Mouse (Mus musculus): ENCODE measurements around the gene Dst. TPM values are rescaled to one million over a fixed set of nuclear protein-coding genes. Genes with fewer than 3 reads are reported as not detected.
A peak's percentile ranks its signal among the peaks of the same experiment; 100 is the strongest.

Gene Dst
- polyA plus RNA-seq, 1 experiment from 2014 or later = 3.3 TPM

DNA sequence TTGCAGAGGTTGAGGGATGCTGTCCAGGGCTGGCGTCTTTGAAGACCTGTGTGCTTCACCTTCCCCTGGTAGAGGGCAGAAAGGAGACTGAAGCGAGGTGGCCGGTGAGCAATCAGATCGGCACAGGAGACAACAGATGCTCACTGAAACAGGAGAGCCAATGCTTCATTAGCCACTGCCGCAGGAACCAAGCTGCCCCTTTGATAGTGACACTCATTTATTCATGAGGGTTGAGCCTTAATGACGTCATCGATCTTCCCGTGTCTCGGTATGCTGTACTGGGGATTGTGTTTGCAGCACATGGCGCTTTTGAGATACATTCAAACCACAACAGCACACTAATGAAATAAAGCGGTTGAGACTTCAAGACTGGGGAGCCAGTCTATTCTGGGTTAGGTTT lies 250.8 kb downstream of the Dst start:
- Histone ChIP-seq H3K9me3 (replicated peaks) (no peaks in the 10 kb centered on the region), H3K4me1 (replicated peaks) (no peaks in the 10 kb centered on the region), H3K4me2 (no peak overlapping the region), H3K27ac (no peak overlapping the region), H3K9ac (no peak overlapping the region), H3K27me3 (no peaks in the 10 kb centered on the region), H3K4me3 (replicated peaks) (no peak overlapping the region), H3K36me3 (no peaks in the 10 kb centered on the region)
- ATAC-seq (ENCODE audit: low read depth) (no peak), DNase-seq (no peak)
- 77% methylated on average over 11 of the region's 11 CpGs for WGBS (ENCODE audit: insufficient replicate concordance)

DNA sequence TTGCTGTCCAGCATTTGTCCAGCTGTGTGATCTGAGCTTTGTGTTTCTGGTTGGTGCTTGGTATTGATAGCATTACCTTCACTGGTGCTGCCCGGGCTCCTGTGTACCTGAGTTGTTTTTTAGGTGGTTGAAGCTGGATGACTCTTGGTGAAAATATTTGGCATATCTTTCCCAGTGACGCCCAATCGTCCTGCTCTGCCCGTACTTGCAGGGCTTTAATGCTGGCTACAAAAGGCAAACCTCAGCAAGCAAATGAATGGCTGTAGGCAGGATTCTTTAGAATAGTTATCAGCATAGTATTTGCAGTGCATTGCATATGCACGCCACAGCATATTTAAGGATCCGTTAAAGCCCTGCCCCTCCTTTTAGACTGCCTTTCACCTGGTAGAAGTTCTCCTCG lies 251.9 kb downstream of the Dst start:
- Histone ChIP-seq H3K9me3 (replicated peaks) (no peaks in the 10 kb centered on the region), H3K4me1 (replicated peaks) (no peaks in the 10 kb centered on the region), H3K9ac (no peak overlapping the region), H3K4me3 (replicated peaks) (no peak overlapping the region), H3K27me3 (no peaks in the 10 kb centered on the region), H3K4me2 (no peak overlapping the region), H3K36me3 (0 out of 2 replicates have a peak, but pooled peaks cover under 1% of the 10 kb centered on the region), H3K27ac (no peak overlapping the region)
- DNase-seq (no peak), ATAC-seq (ENCODE audit: low read depth) (no peak)
- 71% methylated on average over 7 of the region's 7 CpGs for WGBS (ENCODE audit: insufficient replicate concordance)

DNA sequence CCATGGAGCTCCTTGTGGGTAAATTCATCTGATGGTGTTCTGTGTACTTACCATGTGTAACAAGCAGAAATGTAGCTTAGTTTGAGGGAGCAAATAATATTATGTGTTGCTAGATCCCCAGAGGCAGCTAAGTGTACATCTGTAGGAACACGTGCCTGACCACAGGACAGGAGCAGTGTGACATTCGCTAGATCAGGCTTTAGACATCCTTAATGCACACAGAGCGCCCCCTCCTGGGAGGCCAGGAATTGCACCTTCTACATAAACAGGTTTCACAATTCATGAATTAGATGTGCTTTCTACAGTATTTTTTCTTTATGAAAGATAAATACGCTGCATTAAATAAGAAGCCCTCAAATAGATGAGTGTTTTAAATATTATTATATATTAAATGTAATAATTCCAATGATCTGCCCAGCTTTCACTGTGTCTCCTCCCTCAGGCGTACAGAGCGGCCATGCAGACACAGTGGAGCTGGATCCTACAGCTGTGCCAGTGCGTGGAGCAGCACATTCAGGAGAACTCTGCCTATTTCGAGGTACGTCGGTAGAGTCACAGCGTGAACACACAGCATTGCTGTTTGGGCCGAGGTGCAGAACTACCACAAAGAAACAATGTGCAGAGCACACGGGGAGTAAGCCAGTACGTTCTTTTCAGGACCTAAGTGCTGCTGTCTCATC lies 256.7 kb downstream of the Dst start:
- Histone ChIP-seq H3K27me3 (no peaks in the 10 kb centered on the region), H3K9ac (no peak overlapping the region), H3K27ac (no peak overlapping the region), H3K4me3 (replicated peaks) (no peak overlapping the region), H3K4me1 (replicated peaks) (no peaks in the 10 kb centered on the region), H3K4me2 (no peak overlapping the region), H3K36me3 (0 out of 2 replicates have a peak, but pooled peaks cover 2% of the 10 kb centered on the region), H3K9me3 (replicated peaks) (no peaks in the 10 kb centered on the region)
- WGBS (ENCODE audit: insufficient replicate concordance) = 55% methylated on average over 14 of the region's 14 CpGs
- ATAC-seq (ENCODE audit: low read depth) (no peak), DNase-seq (no peak)

DNA sequence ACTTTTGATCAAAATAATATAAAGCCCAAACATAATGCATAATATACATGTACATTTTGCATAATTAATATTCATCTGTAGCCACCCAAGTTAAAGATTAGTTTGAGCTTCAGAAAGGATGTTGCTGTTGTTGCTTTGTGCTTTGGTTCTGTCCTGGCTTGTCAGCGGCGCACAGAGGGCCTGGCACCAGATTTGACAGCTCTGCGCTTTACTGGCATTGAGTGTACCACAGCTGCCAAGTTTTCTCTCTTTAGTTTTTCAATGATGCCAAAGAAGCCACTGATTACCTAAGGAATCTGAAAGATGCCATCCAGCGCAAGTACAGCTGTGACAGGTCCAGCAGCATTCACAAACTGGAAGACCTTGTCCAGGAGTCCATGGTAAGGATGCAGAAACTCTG lies 257.9 kb downstream of the Dst start:
- H3K36me3 ChIP-seq = 0 out of 2 replicates have a peak, but pooled peaks cover 2% of the 10 kb centered on the region
- H3K4me1 ChIP-seq (replicated peaks) = no peaks in the 10 kb centered on the region
- H3K9ac ChIP-seq = no peak overlapping the region
- ATAC-seq (ENCODE audit: low read depth) (no peak), DNase-seq (no peak)
- no peak overlapping the region for H3K4me3 ChIP-seq (replicated peaks)
- H3K4me2 ChIP-seq = no peak overlapping the region
- H3K27me3 ChIP-seq = no peaks in the 10 kb centered on the region
- 86% methylated on average over 4 of the region's 4 CpGs for WGBS (ENCODE audit: insufficient replicate concordance)
- no peak overlapping the region for H3K27ac ChIP-seq
- H3K9me3 ChIP-seq (replicated peaks) = no peaks in the 10 kb centered on the region

DNA sequence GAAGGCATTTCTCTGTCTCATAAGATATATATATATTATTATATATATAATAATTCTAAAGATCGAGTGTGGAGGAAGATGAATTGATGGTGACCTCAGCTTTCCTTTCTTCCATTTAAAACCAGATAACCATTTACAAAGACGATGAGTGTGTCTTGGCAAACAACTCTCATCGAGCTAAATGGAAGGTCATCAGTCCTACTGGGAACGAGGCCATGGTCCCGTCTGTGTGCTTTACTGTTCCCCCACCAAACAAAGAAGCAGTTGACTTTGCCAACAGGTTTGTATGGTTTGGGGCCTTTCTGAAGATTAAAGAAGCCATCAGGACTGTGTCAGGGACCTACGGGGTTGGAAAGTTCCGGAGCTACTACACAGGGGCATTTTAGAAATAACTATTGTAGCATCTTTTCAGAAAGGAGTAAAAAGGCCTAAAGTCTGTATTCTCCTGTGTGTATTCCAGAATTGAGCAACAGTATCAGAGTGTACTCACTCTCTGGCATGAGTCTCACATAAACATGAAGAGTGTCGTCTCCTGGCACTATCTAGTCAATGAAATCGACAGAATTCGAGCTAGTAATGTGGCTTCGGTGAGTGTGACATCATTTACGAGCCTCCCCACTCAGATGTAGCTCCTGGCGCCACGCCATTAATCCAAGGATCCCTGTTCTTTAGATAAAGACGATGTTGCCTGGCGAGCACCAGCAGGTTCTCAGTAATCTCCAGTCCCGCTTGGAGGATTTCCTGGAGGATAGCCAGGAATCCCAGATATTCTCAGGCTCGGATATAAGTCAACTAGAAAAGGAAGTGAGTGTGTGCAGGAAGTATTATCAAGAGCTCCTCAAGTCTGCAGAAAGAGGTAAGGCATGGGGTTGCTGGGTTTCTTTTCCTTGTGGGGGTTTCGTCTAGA lies 259.4 kb downstream of the Dst start:
- Histone ChIP-seq H3K9me3 (replicated peaks) (no peaks in the 10 kb centered on the region), H3K9ac (no peak overlapping the region), H3K4me3 (replicated peaks) (no peak overlapping the region), H3K27ac (no peak overlapping the region), H3K27me3 (no peaks in the 10 kb centered on the region), H3K4me2 (no peak overlapping the region), H3K4me1 (replicated peaks) (no peaks in the 10 kb centered on the region), H3K36me3 (0 out of 2 replicates have a peak, but pooled peaks cover 2% of the 10 kb centered on the region)
- WGBS (ENCODE audit: insufficient replicate concordance) = 65% methylated on average over 19 of the region's 19 CpGs
- ATAC-seq (ENCODE audit: low read depth) (no peak), DNase-seq (no peak)

DNA sequence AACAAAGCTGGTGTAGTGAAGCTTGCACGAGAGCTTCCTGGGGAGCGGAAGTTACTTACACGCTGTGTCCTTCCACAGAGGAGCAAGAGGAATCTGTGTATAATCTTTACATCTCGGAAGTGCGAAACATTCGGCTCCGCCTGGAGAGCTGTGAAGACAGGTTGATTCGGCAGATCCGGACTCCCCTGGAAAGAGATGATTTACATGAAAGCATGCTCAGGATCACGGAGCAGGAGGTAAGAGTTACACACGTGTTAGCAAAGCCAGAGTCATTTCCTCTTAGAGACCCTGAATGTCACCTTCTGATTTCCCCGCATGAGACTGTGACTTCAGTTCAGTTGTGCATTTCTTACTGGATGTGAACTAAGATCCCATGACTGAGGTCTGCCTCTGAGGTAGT lies 261.1 kb downstream of the Dst start:
- H3K27ac ChIP-seq = no peak overlapping the region
- no peak overlapping the region for H3K4me2 ChIP-seq
- no peaks in the 10 kb centered on the region for H3K4me1 ChIP-seq (replicated peaks)
- no peaks in the 10 kb centered on the region for H3K27me3 ChIP-seq
- WGBS (ENCODE audit: insufficient replicate concordance) = 79% methylated on average over 12 of the region's 12 CpGs
- H3K9me3 ChIP-seq (replicated peaks) = no peaks in the 10 kb centered on the region
- no peak for ATAC-seq (ENCODE audit: low read depth)
- no peak overlapping the region for H3K4me3 ChIP-seq (replicated peaks)
- H3K9ac ChIP-seq = no peak overlapping the region
- 0 out of 2 replicates have a peak, but pooled peaks cover 2% of the 10 kb centered on the region for H3K36me3 ChIP-seq
- DNase-seq = no peak

DNA sequence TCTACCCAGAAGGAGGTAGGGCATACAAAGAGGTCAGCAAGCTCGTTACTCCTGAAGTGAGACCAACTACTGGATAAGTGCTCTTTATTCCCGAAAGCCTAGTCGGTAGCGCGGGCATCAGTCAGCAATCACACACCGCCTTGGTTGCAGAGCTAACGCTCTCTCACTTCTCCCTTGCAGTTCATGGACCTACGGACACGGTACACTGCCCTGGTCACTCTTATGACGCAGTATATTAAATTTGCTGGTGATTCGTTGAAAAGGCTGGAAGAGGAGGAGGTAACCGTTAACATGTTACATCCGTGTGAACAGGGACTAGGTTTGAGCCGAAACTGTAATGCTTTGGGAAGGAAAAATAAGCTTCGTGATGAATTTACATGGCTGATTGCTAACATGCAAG lies 266.5 kb downstream of the Dst start:
- H3K27me3 ChIP-seq = no peaks in the 10 kb centered on the region
- 85% methylated on average over 15 of the region's 15 CpGs for WGBS (ENCODE audit: insufficient replicate concordance)
- no peak overlapping the region for H3K4me2 ChIP-seq
- no peak overlapping the region for H3K9ac ChIP-seq
- no peak overlapping the region for H3K4me3 ChIP-seq (replicated peaks)
- H3K9me3 ChIP-seq (replicated peaks) = no peaks in the 10 kb centered on the region
- H3K4me1 ChIP-seq (replicated peaks) = no peaks in the 10 kb centered on the region
- H3K36me3 ChIP-seq = peaks cover 19% of the 10 kb centered on the region
- DNase-seq (no peak), ATAC-seq (ENCODE audit: low read depth) (no peak)
- no peak overlapping the region for H3K27ac ChIP-seq

DNA sequence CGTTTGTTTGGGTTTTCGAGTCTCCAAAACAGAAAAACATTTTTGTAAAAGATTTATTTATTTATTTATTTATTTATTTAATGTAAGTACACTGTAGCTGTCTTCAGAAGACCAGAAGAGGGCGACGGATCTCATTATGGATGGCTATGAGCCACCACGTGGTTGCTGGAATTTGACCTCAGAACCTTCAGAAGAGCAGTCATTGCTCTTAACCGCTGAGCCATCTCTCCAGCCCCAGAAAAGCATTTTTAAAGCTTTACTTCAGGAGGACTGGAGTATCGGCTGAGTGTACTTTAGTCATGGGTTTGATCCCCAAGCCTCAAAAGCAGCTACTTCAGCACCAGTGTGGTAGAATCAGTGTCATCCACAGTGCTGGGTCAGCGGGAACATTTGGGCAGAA lies 266.9 kb downstream of the Dst start:
- H3K4me2 ChIP-seq = no peak overlapping the region
- H3K27ac ChIP-seq = no peak overlapping the region
- H3K36me3 ChIP-seq = peaks cover 24% of the 10 kb centered on the region
- DNase-seq (no peak), ATAC-seq (ENCODE audit: low read depth) (no peak)
- no peaks in the 10 kb centered on the region for H3K4me1 ChIP-seq (replicated peaks)
- no peaks in the 10 kb centered on the region for H3K27me3 ChIP-seq
- no peaks in the 10 kb centered on the region for H3K9me3 ChIP-seq (replicated peaks)
- WGBS (ENCODE audit: insufficient replicate concordance) = 60% methylated on average over 8 of the region's 8 CpGs
- no peak overlapping the region for H3K9ac ChIP-seq
- no peak overlapping the region for H3K4me3 ChIP-seq (replicated peaks)

DNA sequence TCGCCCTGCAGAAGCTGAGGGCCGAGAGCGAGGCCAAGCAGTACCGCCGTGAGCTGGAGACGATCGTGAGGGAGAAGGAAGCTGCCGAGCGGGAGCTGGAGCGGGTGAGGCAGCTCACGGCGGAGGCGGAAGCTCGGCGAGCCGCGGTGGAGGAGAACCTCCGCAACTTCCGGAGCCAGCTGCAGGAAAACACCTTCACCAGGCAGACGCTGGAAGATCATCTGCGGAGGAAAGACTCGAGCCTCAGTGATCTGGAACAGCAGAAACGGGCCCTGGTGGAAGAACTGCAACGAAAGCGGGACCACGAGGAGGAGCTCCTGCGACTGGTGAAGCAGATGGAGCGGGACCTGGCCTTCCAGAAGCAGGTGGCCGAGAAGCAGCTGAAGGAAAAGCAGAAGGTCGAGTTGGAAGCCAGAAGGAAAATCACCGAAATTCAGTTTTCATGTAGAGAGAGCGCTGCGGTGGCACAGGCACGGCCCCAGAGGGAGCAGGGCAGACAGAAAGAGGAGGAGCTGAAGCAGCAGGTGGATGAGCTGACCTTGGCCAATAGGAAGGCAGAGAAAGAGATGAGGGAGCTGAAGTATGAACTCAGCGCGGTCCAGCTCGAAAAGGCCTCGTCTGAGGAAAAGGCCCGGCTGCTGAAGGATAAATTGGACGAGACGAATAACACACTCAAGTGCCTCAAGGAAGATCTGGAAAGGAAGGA lies 270.1 kb downstream of the Dst start:
- no peak overlapping the region for H3K4me3 ChIP-seq (replicated peaks)

DNA sequence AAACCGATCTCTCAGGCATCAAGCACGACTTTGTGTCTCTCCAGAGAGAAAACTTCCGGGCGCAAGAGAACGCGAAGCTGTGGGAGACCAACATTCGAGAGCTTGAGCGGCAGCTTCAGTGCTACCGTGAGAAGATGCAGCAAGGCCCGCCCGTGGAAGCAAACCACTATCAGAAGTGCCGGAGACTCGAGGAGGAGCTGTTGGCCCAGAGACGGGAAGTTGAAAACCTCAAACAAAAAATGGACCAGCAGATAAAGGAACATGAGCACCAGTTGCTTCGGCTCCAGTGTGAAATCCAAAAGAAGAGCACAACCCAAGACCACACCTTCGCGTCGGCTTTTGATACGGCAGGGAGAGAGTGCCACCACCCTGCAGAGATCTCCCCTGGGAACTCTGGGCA lies 271.7 kb downstream of the Dst start:
- no peaks in the 10 kb centered on the region for H3K9me3 ChIP-seq (replicated peaks)
- no peaks in the 10 kb centered on the region for H3K27me3 ChIP-seq
- peaks cover 23% of the 10 kb centered on the region for H3K36me3 ChIP-seq
- no peaks in the 10 kb centered on the region for H3K4me1 ChIP-seq (replicated peaks)
- WGBS (ENCODE audit: insufficient replicate concordance) = 46% methylated on average over 19 of the region's 19 CpGs
- no peak for DNase-seq
- H3K9ac ChIP-seq = no peak overlapping the region
- H3K4me3 ChIP-seq (replicated peaks) = no peak overlapping the region
- no peak for ATAC-seq (ENCODE audit: low read depth)
- H3K4me2 ChIP-seq = no peak overlapping the region
- no peak overlapping the region for H3K27ac ChIP-seq

More for the DNA sequence above, 270.1 kb downstream of the Dst start:
- Histone ChIP-seq H3K27ac (no peak overlapping the region), H3K4me1 (replicated peaks) (no peaks in the 10 kb centered on the region), H3K9me3 (replicated peaks) (no peaks in the 10 kb centered on the region), H3K9ac (no peak overlapping the region), H3K4me2 (peak overlapping the region; percentile 23), H3K27me3 (no peaks in the 10 kb centered on the region), H3K36me3 (peaks cover 26% of the 10 kb centered on the region)
- no peak for DNase-seq
- WGBS (ENCODE audit: insufficient replicate concordance) = 77% methylated on average over 41 of the region's 41 CpGs
- no peak for ATAC-seq (ENCODE audit: low read depth)

Measured in liver, embryonic 13.5 days (tissue).